Mouse (Mus musculus): ENCODE measurements around the gene Rbpj. TPM values are rescaled to one million over a fixed set of nuclear protein-coding genes. Genes with fewer than 3 reads are reported as not detected.

The Rbpj gene
- total RNA-seq, 4 experiments from 2014 or later = 15.0 to 25.0 (median 19.4) TPM

Other genes starting within 250 kb of the Rbpj start
- 10 to 100 TPM; 55.1 to 62.3 (median 58.3) TPM for gene Smim20, start 199.1 kb upstream of the Rbpj start, total RNA-seq (2022)
- not detected for gene Cckar, start 241.6 kb downstream of the Rbpj start, total RNA-seq (2022)